Mouse (Mus musculus): ENCODE measurements around the gene Fam129b. TPM values are rescaled to one million over a fixed set of nuclear protein-coding genes. Genes with fewer than 3 reads are reported as not detected.
A peak's percentile ranks its signal among the peaks of the same experiment; 100 is the strongest.

Gene Fam129b
- total RNA-seq, 2 experiments from 2014 or later: 22.6 to 23.7 TPM

DNA sequence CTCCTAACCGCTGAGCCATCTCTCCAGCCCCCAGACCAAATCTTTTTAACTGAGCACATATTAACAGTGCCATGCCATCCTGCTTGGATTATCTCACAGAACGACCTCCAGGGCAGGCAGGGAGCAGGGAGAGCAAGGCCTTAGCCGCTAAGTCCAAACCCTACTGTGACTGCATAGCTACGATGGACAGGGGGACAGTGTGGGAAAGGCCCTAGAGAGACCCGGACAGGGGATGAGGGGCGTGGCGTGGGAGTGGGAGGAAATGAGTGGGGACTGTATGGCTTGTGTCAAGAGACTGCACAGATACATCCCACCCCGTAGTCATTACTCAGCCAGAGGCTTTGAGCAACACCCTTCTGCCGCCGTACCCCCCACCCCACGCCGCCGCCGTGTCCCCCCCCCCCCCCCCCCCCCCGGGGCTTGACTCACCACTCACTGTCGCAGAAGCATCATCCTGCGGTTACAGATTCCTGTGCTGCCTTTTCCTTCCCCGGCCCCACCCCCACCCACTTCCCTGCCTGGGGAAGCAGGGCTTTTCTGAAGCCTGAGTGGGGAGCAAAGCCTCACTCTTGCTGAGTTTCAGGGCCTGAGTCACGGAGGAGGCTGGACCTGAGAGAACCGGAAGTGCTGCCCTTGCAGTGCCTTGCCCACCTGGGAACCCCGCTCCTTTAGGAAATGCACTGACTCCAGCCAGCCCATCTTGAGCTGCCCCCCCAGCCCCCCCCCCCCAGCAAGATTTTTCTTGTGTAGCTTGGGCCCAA is 6.5 kb downstream of the Fam129b start:
- DNase-seq (ENCODE audit: low spot score in 2 of 2): no peak
- intact Hi-C loops (cut with DNase I): no loop called here

DNA sequence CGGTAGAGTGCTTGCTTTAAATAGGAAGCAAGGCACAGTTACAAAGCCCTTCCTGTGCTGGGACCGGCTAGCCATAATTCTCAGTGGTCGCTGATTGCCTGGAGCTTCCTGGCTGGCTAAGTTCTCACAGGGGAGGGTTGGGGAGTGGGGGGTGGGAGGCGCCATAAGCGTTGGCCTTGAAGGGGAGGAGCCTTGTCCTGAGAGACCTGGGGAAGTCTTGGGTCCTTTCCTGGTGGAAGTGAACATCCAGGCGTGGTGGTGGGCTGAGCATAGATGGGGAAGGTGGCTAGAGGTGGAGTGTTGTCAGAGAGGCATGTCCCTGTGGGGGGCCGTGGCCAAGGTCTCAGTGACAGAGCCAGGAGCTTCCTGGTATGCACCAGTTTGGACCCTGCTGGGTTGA is 8.8 kb downstream of the Fam129b start:
- intact Hi-C loops (cut with DNase I): no loop called here
- no peak for DNase-seq (ENCODE audit: low spot score in 2 of 2)

DNA sequence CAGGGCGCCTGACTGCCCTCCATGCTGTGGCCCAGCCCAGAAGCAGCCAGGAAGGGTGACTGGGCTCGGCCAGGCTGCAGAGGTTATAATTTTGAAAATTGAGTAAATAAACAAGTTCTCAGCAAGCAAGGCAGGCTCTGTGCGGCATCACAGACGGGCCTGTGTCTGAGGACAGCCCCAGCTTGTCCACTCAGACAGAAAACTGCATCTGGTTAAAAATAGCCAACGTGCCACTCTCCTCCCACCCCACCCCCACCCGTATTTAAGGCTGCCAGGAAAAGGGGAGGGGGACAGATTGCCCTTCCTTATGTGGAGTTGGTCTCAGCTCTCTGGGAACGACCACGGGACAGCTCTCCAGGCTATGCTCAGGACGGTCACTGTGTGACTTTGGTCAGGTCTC is 12.1 kb downstream of the Fam129b start:
- DNase-seq (ENCODE audit: low spot score in 2 of 2): no peak
- intact Hi-C loops (cut with DNase I): no loop called here

DNA sequence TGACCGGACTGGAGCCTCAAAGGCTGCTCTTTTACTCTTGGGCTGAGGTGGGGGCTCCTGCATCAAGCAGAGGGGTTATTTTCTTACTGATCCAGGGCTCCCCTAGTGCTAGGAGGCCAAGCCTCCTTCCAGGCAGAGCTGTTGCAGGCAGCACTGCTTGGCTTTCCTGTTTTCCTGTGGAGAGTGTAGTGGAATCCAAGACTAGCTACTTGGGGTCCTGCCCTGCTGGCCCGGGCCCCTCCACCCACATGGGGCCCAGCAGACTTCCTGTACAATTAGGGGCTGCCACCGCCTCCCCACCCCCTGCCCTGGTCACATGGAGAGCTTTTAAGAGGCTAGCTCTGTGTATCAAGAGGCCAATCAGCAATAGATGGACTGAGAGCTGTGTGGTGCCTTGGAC is 12.6 kb downstream of the Fam129b start:
- intact Hi-C loops (cut with DNase I): no loop called here
- DNase-seq (ENCODE audit: low spot score in 2 of 2): no peak

DNA sequence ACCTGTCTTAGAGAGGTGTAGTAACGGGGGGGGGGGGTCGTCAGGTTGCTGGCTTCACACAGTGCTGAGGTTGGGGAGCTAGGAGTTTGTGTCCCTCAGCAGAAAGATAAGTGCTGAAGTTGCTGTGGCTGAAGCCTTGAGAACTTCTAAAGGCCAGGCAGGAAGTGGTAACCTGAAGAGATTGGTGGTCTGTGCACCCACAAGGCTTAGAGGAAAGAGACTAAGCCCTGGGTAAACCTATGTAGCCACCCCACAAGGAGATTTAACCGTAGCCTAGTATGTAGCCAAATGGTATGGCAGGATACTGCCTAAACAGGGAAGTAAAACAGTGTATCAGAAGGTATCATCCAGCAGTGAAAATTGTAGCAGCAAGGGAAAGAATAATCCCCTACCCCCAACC is 14.4 kb downstream of the Fam129b start:
- intact Hi-C loops (cut with DNase I): no loop called here
- no peak for DNase-seq (ENCODE audit: low spot score in 2 of 2)

DNA sequence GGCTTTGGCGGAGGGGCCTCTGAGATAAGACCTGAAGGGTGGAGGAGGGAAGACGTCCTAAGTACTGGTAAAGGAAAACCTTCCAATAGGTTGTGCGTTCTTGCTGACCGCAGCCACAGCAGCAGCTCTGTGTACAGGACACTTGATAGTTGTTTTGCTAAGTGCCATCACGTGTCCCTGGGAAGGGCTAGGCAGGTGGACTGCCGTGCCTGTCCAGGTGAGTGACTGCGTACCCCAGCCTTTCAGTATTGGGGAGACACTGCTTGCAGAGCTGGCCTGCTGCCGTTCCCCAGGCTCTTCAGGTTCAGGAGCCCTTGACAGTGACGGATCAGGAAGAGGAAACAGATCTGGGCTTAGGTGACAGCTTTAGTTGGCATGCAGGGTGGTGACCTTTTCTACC is 15.4 kb downstream of the Fam129b start:
- DNase-seq (ENCODE audit: low spot score in 2 of 2): no peak
- intact Hi-C loops (cut with DNase I): no loop called here

DNA sequence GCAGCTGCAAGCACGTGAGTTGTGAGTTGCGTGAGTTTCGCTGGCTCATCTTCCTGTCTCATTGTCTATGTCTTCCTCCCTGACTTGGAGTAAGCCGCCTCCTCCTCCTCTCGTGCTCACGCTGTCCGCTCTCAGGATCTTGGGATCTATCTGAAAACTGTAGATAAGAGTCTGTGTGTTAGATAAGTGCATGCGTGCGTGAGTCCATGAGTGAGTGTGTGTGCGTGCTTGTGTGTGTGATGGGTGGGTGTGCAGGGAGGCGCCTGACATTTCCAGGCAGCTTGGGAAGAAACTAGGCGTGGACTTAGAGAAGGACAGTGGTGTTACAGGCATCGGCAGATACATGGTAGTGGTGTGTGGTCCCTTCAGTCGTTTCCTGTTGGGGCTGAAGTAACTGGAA is 16.6 kb downstream of the Fam129b start:
- no peak for DNase-seq (ENCODE audit: low spot score in 2 of 2)
- intact Hi-C loops (cut with DNase I): no loop called here

DNA sequence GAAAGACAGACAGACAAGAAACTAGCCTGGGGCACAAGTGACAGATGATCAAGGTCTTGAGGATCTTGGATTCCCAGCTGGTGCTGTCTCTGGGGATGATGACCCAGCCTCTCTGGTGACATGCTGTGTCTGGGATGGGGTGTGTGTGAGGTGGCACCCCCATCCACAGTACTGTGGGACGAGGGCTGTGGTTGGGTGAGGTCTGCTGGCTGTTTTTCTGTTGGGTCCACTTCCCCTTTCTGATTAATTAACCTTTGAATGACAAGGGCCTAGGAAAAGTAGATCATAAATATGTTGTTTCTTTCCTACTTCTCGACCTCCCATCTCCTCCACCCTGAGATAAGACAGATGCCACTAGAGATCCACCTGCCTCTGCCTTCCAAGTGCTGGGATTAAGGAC is 18.2 kb downstream of the Fam129b start:
- intact Hi-C loops (cut with DNase I): no loop called here
- DNase-seq (ENCODE audit: low spot score in 2 of 2): no peak

DNA sequence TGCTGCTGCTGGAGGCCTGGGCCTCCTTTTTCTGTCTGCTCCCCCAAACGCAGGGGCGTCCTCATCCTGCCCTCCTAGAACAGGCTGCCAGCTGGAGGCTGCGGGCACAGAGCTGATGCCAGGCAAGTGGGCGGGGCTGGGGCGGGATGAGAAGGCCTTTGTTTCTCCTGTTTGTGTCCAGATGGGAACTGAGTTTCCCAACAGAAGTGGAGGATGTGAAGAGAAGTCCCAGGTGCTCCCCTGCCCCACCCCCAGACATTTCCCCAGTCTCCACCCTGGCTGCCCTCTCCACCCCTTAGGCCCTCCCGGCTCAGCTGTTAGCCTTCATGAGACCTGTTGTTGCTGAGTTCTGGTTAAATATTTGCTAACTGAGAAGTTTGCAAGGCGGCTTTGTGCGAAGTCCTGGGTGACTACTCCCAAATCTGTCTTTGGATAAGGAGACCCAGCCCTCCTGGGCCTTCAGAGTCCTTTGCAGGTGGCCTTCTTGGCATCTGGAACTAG is 19.7 kb downstream of the Fam129b start:
- intact Hi-C loops (cut with DNase I): no loop called here
- no peak for DNase-seq (ENCODE audit: low spot score in 2 of 2)

DNA sequence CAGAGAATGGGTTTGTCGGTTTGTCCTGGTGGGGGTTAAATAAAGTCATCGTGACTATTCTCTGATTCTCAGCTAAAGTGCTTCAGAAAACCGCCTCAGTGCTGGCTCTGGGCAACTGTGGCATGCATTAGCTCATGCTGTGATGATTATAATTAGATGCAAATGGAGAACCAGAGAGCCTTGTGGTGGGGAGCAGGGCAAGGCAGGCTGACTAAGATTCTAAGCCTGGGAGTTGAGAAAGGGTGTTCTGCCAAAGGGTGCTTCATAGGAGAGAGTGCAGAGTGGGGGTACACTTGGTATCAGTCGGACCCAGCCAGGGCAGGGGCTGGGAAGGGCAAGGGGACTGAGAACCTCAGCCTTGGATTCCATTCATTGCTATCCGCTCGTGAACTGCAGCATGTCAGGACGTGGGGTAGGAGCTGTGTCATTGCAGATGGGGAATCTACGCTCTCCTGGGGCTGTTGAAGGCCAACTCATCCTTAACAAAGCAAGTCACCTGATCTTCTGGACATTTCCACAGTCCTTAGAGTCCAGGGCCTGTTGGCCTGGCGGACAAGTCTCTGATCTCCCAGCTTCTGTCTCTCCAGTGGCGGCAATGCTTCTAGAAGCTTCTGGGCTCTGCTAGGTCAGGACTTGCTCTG is 20.7 kb downstream of the Fam129b start:
- intact Hi-C loops (cut with DNase I): no loop called here
- DNase-seq (ENCODE audit: low spot score in 2 of 2): no peak

DNA sequence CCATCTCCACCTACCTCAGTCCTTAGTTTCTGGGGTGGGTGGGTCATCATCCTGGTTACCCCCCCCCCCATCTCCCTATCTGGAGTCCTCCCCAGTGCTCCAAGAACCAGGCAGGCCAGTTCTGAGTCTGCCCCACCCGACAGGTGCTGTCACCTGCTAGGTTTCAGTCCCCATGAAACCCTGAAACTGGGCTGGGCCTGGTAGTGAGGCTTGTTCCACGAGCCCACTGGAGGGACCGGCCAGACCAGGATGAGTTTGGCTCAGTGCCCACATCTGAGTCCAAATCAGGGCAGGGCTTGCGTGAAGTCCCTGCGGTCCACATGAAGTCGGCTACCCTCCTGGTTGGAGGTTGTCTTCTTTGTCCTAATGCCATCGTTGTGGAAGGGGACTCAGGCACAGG is 23.1 kb downstream of the Fam129b start:
- no peak for DNase-seq (ENCODE audit: low spot score in 2 of 2)
- intact Hi-C loops (cut with DNase I): no loop called here

DNA sequence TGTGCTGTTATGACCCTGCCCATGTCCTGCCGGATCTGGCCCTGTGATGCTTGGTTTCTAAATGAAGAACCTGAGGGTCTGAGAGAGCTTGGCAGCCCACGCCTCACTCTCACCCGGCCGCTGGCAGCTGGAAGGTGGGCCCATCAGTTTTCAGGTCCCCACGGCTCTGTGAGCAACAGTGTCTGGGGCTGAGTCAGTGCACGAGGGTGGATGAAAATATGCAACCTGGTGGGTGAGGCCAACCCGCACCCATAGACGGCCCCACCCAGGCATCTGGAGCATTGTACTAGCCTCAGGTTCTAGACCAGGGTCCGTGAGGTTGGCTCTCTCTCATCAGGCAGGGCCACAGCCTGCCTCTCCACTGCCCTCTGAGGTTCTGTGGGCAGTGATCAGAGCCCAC is 26.2 kb downstream of the Fam129b start:
- no peak for DNase-seq (ENCODE audit: low spot score in 2 of 2)
- intact Hi-C loops (cut with DNase I): no loop called here

DNA sequence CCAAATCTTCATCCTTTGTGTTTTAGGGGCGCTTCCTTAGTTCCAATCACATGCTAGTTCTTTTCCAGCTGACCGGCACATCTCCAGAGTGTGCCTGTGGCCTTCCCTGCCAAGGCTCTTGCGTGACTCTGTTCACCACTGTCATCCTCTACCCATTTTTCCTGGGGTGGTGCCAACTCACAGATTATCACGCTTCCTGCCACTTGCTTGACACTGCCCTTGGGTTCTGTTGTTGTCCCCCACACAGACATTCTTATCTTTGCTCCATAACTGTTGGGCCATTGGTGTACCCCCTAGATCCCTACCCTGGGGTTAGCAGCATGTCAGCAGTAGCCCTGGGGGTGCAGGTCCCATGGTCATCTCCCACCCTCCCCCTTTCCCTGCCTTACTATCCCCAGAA is 27.6 kb downstream of the Fam129b start:
- no peak for DNase-seq (ENCODE audit: low spot score in 2 of 2)
- intact Hi-C loops (cut with DNase I): no loop called here

DNA sequence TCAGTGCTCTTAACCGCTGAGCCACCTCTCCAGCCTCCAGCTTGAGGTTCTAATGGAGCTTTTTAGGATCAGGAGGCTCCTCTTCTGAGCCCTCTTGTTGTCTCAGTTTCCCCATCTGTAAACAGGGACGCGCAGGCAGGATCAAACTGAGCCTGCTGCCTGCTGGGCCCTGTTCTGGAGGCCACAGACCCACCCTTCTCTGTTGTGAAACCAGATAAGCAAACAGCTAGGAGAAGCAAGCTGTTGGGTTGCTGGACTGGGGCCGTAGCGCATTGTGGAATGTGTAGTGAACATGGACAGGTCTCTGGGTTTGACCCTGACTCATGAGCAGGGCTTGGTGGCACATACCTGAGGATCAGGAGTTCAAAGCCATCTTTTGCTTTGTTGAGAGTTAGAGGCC is 28.7 kb downstream of the Fam129b start:
- DNase-seq (ENCODE audit: low spot score in 2 of 2): no peak
- intact Hi-C loops (cut with DNase I): no loop called here

DNA sequence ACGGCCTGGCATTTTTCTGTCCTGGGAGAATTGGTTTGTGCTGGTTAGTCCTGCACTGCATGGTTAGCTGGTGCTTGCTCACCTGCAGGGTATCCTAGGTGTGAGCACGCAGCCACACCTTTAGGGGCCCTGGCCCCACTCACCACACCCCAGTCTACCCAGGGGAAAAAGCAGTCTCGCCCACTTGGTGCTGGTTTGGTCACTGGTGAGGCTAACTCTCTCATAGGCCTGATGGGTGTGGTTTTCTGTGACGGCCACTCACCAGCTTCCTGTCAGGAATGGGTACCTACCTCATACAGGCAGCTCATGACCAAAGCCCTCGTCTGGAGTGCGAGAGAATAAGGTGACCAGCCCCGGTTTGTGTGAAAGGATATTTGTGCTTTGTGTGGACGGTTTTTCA is 29.4 kb downstream of the Fam129b start:
- intact Hi-C loops (cut with DNase I): no loop called here
- DNase-seq (ENCODE audit: low spot score in 2 of 2): no peak

DNA sequence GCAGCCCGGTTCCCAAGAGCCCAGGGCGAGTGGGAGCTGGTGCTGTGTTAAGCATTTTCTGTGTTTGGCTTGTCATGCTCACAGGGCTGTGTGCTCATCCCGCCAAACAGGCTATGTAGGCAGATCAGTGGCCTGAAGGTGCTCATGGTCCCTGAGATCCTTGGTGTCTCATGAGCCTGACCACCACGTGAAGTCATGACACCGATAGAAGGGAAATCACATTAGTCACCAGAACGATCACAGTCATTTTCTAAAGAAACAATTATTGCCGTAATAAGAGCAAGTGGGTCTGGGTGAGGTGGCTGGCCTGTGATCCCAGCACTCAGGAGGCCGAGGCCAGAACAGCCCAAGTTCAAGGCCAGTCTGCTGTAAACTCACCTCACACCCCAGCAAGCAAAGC is 31.5 kb downstream of the Fam129b start:
- intact Hi-C loops (cut with DNase I): no loop called here
- no peak for DNase-seq (ENCODE audit: low spot score in 2 of 2)

DNA sequence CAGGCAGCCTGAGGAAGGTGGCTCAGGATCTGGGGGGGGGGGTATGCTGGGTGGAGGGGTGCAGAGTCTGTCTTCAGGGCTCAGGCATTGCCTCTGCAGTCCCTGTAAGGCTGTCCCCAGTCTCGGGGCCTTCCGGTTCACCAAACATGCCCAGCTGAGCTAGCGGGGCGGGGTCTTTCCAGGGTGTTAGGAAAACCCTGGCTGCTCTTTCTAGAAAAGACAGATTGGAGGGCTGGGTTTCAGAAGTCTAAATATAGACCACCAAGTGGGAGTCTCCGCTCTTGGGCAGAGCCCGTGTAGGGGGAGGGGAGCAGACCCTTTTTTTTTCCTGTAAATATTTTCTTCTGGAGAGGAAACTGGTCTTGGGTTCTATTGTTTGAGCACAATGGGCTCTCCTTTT is 32.4 kb downstream of the Fam129b start:
- intact Hi-C loops (cut with DNase I): loop anchor here (2.0 kb wide), 1 partner anchor 31 kb away; the partner anchor contains the start of gene Fam129b
- DNase-seq (ENCODE audit: low spot score in 2 of 2): no peak

DNA sequence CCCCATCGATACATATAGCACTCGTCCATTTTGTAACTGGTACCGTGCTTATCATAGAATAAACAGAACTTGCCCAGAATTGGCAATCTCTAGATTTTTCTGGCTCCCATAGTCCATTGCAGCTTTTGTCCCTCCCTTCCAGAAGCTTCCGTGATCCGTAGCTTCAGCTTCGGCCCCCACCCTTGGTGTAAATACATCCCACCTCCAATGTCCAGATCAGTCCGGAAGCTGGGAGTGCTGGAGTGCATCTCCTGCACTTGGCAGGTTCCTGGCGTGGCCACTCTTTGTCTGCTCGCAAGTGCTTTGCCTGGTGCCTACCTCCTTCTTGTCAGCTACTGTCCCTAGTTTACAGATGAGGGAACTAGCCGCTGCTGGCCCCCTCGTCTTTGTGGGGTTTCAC is 32.9 kb downstream of the Fam129b start:
- intact Hi-C loops (cut with DNase I): loop anchor here (2.0 kb wide), 1 partner anchor 32 kb away; the partner anchor contains the start of gene Fam129b

DNA sequence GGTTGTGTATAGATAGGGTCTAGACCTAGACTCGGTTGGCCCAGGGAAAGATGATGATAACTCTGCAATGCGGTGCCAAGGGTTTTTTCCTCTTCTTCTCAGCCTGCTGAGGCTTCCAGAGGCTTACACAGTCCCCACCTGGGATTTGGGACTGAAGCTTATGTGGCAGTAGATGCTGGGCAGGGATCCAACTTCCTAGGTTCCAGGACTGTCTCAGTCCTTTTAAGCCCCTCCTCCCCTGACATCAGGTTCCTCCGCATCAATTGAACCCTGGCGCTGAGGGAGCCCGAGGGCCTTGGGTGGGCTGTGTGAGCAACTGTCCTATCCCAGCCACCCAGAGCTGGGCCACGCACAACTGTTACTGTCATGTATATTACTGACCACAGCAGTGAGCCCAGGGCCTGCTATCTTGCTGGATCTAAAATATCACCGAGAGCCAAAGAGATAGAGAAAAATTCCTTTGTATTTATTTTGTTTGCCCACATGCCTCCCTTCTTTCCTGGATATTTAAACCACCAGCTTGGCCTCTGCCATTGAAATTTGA is 35.8 kb downstream of the Fam129b start:
- intact Hi-C loops (cut with DNase I): loop anchor here (2.0 kb wide), 1 partner anchor 47 kb away; no protein-coding TSS in a partner anchor
- DNase-seq (ENCODE audit: low spot score in 2 of 2): no peak

More for the DNA sequence above, 32.9 kb downstream of the Fam129b start:
- DNase-seq (ENCODE audit: low spot score in 2 of 2): no peak

DNA sequence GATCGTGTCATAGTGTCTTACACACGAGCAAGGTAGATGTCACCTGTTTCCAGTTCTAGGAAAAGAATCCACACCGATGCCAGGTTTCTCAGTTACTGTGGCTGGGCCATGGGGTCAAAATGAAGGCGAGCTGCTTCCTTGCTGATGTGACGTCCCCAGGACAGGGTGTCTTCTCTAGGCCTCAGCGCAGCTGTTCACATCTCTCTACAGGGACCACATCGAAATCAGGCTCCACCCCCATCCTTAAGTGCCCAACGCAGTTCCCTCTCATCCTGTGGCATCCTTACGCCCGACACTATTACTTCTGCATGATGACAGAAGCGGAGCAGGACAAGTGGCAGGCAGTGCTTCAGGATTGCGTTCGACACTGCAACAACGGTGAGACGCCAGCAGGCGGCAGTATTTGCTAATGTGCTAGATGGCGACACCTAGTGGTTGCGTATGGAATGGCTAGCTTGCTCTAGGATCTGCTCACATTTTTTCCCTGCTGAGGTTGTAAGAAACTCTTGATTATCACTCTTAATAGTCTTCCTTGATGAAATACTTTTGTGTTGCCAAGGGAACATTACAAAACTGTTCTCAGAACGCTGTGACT is 36.4 kb downstream of the Fam129b start:
- intact Hi-C loops (cut with DNase I): loop anchor here (2.0 kb wide), 1 partner anchor 48 kb away; no protein-coding TSS in a partner anchor
- DNase-seq (ENCODE audit: low spot score in 2 of 2): peak; percentile 80 to 84

All from left cerebral cortex, postnatal 36 days (tissue).